Mouse (Mus musculus) liver, embryonic 14.5 days (tissue): ENCODE measurements at regions not wholly inside any gene's neighbourhood (a gene's known extent, or its start where the extent isn't known, plus 50 kb on each side); places are given as distances from the start of the nearest gene placed in this dataset.

Experiments
- CTCF ChIP-seq: IDR thresholded peaks from 2 replicates; pipeline ENCODE4 v1.5.1; 2016; ENCODE audit warnings: antibody characterized with exemption, low read depth, control low read depth
- EP300 ChIP-seq: IDR thresholded peaks from 2 replicates; pipeline ENCODE4 v1.6.1; 2016; ENCODE audit warnings: antibody characterized with exemption, low read depth

DNA sequence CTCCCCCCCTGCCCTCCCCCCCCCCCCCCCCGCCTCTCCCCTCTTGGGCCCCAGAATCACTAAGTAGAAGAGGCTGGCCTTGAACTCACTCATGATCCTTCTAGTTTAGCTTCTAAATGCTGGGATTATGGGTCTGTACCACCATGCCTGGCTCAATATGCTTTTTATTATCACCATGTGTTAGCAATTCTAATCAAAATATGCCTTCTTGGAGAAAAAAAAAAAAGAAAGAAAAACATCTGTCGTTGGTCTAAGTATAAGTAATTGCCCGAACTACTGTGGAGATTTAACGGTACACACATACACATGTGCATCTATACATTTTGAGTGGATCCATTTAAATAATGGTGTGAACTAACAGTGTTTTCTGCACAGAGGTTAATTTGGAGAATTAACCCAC lies 80.4 kb upstream of the Max start:
- TF ChIP-seq CTCF (no peak), EP300 (no peak)
